Mouse (Mus musculus): ENCODE results near the gene Nkx1-1.

The Nkx1-1 gene

GRCm38 (mm10) chr5:33433201-33434138 is at the start of gene Nkx1-1:
Gene Nkx1-1, minus strand, starts transcription at chr5:33433976.
- in situ Hi-C loops (cut with MboI) = no loop called here

- in situ Hi-C loops (cut with MboI) = no loop called here
These were observed 47.5 kb upstream of the Nkx1-1 start for GRCm38 (mm10) chr5:33481318-33481685.

- in situ Hi-C loops (cut with MboI) = no loop called here
These were observed 47.0 kb upstream of the Nkx1-1 start for GRCm38 (mm10) chr5:33480582-33481317.

- in situ Hi-C loops (cut with MboI) = no loop called here
These were observed 31.7 kb upstream of the Nkx1-1 start for GRCm38 (mm10) chr5:33465464-33465863.

GRCm38 (mm10) chr5:33464390-33464789 is 30.6 kb upstream of the Nkx1-1 start:
- in situ Hi-C loops (cut with MboI) = no loop called here

GRCm38 (mm10) chr5:33459111-33459510 is 25.3 kb upstream of the Nkx1-1 start:
- in situ Hi-C loops (cut with MboI) = no loop called here

- in situ Hi-C loops (cut with MboI) = no loop called here
These were observed 24.4 kb upstream of the Nkx1-1 start for GRCm38 (mm10) chr5:33458132-33458622.

- in situ Hi-C loops (cut with MboI) = no loop called here
These were observed 22.0 kb upstream of the Nkx1-1 start for GRCm38 (mm10) chr5:33455737-33456136.

GRCm38 (mm10) chr5:33443794-33444193 is 10.0 kb upstream of the Nkx1-1 start:
- in situ Hi-C loops (cut with MboI) = no loop called here

- in situ Hi-C loops (cut with MboI) = no loop called here
These were observed 9.3 kb upstream of the Nkx1-1 start for GRCm38 (mm10) chr5:33442927-33443710.

GRCm38 (mm10) chr5:33438214-33438613 is 4.4 kb upstream of the Nkx1-1 start:
- in situ Hi-C loops (cut with MboI) = no loop called here

- in situ Hi-C loops (cut with MboI) = no loop called here
These were observed 2.2 kb upstream of the Nkx1-1 start for GRCm38 (mm10) chr5:33435941-33436340.

- in situ Hi-C loops (cut with MboI) = no loop called here
These were observed 1.4 kb upstream of the Nkx1-1 start for GRCm38 (mm10) chr5:33435151-33435550.

- in situ Hi-C loops (cut with MboI) = no loop called here
These were observed 485 bp upstream of the Nkx1-1 start for GRCm38 (mm10) chr5:33434141-33434780.

GRCm38 (mm10) chr5:33432057-33432935 is 1.5 kb downstream of the Nkx1-1 start:
- in situ Hi-C loops (cut with MboI) = no loop called here

GRCm38 (mm10) chr5:33431173-33432005 is 2.4 kb downstream of the Nkx1-1 start:
- in situ Hi-C loops (cut with MboI) = no loop called here

GRCm38 (mm10) chr5:33430511-33431172 is 3.1 kb downstream of the Nkx1-1 start:
- in situ Hi-C loops (cut with MboI) = no loop called here

GRCm38 (mm10) chr5:33430106-33430505 is 3.7 kb downstream of the Nkx1-1 start:
- in situ Hi-C loops (cut with MboI) = no loop called here

GRCm38 (mm10) chr5:33427461-33427860 is 6.3 kb downstream of the Nkx1-1 start:
- in situ Hi-C loops (cut with MboI) = no loop called here

Measured in mature B cell (primary cell).